Mouse (Mus musculus) neural tube, embryonic 11.5 days (tissue): ENCODE data around the gene Cdk18. TPM values are rescaled to one million over a fixed set of nuclear protein-coding genes. Genes with fewer than 3 reads are reported as not detected.

ENCODE experiments used
- ATAC-seq: fragments of 200-750 bp; cut with Nextera tagmentation; 2 replicates; pipeline ENCODE4 v1.8.0; 2017; ENCODE audit warnings: moderate number of reproducible peaks, mild to moderate bottlenecking, moderate TSS enrichment, moderate library complexity; ENCODE audit not compliant: insufficient read depth, low FRiP score, low TSS enrichment
- DNase-seq: peaks from one replicate; pipeline ENCODE4 v3.0.0-alpha.2; 2015; ENCODE audit warnings: low spot score
- H3K27ac ChIP-seq: fragments of 300-500 bp; sonication (generic); 2 replicates; pipeline ENCODE4 v1.5.1; 2014; ENCODE audit warnings: low read depth, mild to moderate bottlenecking, low read length
- H3K27me3 ChIP-seq: fragments of 300-500 bp; sonication (generic); 2 replicates; pipeline ENCODE4 v1.6.1; 2014; ENCODE audit warnings: mild to moderate bottlenecking, low read length, mixed read lengths; ENCODE audit not compliant: control insufficient read depth, insufficient read depth
- H3K36me3 ChIP-seq: fragments of 300-500 bp; sonication (generic); 2 replicates; pipeline ENCODE4 v1.6.1; 2014; ENCODE audit warnings: mild to moderate bottlenecking, low read length, moderate library complexity, mixed read lengths; ENCODE audit not compliant: control insufficient read depth, insufficient read depth
- H3K4me1 ChIP-seq: fragments of 300-500 bp; sonication (generic); 2 replicates; pipeline ENCODE4 v1.6.1; 2014; ENCODE audit warnings: low read length, mixed read lengths; ENCODE audit not compliant: control insufficient read depth, insufficient read depth
- H3K4me2 ChIP-seq: fragments of 300-500 bp; sonication (generic); 2 replicates; pipeline ENCODE4 v1.6.1; 2014; ENCODE audit warnings: low read depth, mild to moderate bottlenecking, moderate library complexity
- H3K4me3 ChIP-seq: fragments of 300-500 bp; sonication (generic); 2 replicates; pipeline ENCODE4 v1.5.1; 2014; ENCODE audit warnings: low read depth, low read length
- H3K9ac ChIP-seq: fragments of 300-500 bp; sonication (generic); 2 replicates; pipeline ENCODE4 v1.6.1; 2014; ENCODE audit warnings: mild to moderate bottlenecking, low read length
- H3K9me3 ChIP-seq: fragments of 300-500 bp; sonication (generic); 2 replicates; pipeline ENCODE4 v1.6.1; 2016; ENCODE audit warnings: low read length; ENCODE audit not compliant: control insufficient read depth
- WGBS: fragments of 180-500 bp; shearing (Covaris S2); extraction: QIAGEN DNeasy Blood & Tissue Kit; methylation state at CpG from one replicate; pipeline ENCODE4 v1.1.7; 2014; 5-methylcytosine and 5-hydroxymethylcytosine counted together
- polyA plus RNA-seq: library from polyadenylated mRNA; unstranded; fragments of >200 nt; fragmentation: Nextera tagmentation; extraction: Ambion mirVana; gene quantifications from 2 replicates; pipeline ENCODE4 v1.2.1, GENCODE M21; 2014

Cdk18 gene
- polyA plus RNA-seq, 1 experiment from 2014 or later: 1.9 TPM

GRCm38 (mm10) chr1:132144223-132144622 is 4.7 kb upstream of the Cdk18 start:
- Histone ChIP-seq H3K27me3 (peaks cover 4% of the 10 kb centered on the region; the same call in 1 of the 2 replicates), H3K36me3 (no peaks in the 10 kb centered on the region), H3K4me2 (no peak overlapping the region), H3K27ac (no peak overlapping the region), H3K9ac (no peak overlapping the region), H3K4me1 (no peaks in the 10 kb centered on the region), H3K4me3 (no peak overlapping the region), H3K9me3 (no peaks in the 10 kb centered on the region)
- ATAC-seq: 0 out of 2 replicates have a peak, but pooled peaks have one; percentile 63
- DNase-seq: peak; percentile 58
- WGBS: 37% methylated on average over 2 of the region's 2 CpGs

DNA sequence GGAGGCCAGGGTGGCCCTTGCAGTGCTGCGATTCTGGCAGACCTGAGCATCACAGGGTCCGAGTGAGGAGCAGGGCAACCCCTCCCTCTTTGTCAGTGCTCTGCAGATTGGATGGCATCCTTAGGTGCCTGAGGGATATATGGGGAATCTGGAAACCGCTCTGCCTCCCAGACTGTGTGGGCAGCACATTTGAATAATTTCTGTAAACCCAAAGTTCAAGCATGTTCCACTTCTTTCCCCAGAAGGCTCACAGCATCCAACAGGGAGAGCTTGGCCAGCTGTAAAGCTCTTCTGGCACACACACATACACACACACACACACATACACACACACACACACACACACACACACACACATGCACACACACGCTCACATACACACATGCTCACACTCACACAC is 4.2 kb upstream of the Cdk18 start:
- Histone ChIP-seq H3K9me3 (no peaks in the 10 kb centered on the region), H3K36me3 (no peaks in the 10 kb centered on the region), H3K9ac (no peak overlapping the region), H3K4me3 (no peak overlapping the region), H3K4me2 (no peak overlapping the region), H3K4me1 (no peaks in the 10 kb centered on the region), H3K27ac (no peak overlapping the region), H3K27me3 (peaks cover 9% of the 10 kb centered on the region)
- 59% methylated on average over 4 of the region's 4 CpGs for WGBS
- no peak for ATAC-seq
- DNase-seq: no peak

DNA sequence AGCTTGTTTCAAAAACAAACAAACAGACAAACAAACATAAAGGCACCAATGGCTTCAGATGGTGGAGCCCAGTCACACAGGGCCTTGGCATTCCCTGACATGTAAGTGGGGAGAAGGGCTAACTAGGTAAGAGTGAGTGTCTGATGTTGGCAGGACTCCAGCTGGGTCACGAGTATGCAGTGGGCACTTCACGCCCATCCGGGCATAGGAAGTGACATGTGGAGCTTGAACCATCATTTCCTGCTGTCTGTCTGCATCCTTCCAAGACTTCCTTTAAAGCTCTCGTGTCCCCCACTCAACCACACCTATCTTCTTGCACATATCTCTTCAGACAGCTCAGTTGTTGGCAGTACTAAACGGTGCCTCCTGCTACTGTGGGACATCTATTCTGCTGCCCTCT is 3.6 kb upstream of the Cdk18 start:
- Histone ChIP-seq H3K4me2 (no peak overlapping the region), H3K4me1 (no peaks in the 10 kb centered on the region), H3K4me3 (no peak overlapping the region), H3K9me3 (no peaks in the 10 kb centered on the region), H3K36me3 (no peaks in the 10 kb centered on the region), H3K9ac (no peak overlapping the region), H3K27me3 (peaks cover 15% of the 10 kb centered on the region), H3K27ac (no peak overlapping the region)
- DNase-seq: no peak
- no peak for ATAC-seq
- WGBS: 80% methylated on average over 5 of the region's 5 CpGs

- Histone ChIP-seq H3K27ac (no peak overlapping the region), H3K9ac (no peak overlapping the region), H3K4me3 (no peak overlapping the region), H3K4me1 (no peaks in the 10 kb centered on the region), H3K4me2 (no peak overlapping the region), H3K27me3 (peaks cover 16% of the 10 kb centered on the region), H3K36me3 (no peaks in the 10 kb centered on the region), H3K9me3 (no peaks in the 10 kb centered on the region)
- DNase-seq (no peak), ATAC-seq (no peak)
- WGBS: 56% methylated on average over 13 of the region's 13 CpGs
Measured at GRCm38 (mm10) chr1:132141753-132142152, 2.3 kb upstream of the Cdk18 start.

- Histone ChIP-seq H3K36me3 (no peaks in the 10 kb centered on the region), H3K4me1 (no peaks in the 10 kb centered on the region), H3K9ac (no peak overlapping the region), H3K27ac (no peak overlapping the region), H3K4me2 (no peak overlapping the region), H3K4me3 (no peak overlapping the region), H3K27me3 (peaks cover 16% of the 10 kb centered on the region), H3K9me3 (no peaks in the 10 kb centered on the region)
- no peak for ATAC-seq
- no peak for DNase-seq
- WGBS: 56% methylated on average over 2 of the region's 2 CpGs
Measured at GRCm38 (mm10) chr1:132141166-132141565, 1.7 kb upstream of the Cdk18 start.

- H3K4me3 ChIP-seq: no peak overlapping the region
- no peak for ATAC-seq
- WGBS: 64% methylated on average over 4 of the region's 4 CpGs
- H3K4me1 ChIP-seq: no peaks in the 10 kb centered on the region
- H3K9me3 ChIP-seq: no peaks in the 10 kb centered on the region
- H3K36me3 ChIP-seq: no peaks in the 10 kb centered on the region
- H3K4me2 ChIP-seq: no peak overlapping the region
- peaks cover 16% of the 10 kb centered on the region for H3K27me3 ChIP-seq
- no peak overlapping the region for H3K27ac ChIP-seq
- no peak overlapping the region for H3K9ac ChIP-seq
- DNase-seq: no peak
Measured at GRCm38 (mm10) chr1:132140574-132140973, 1.1 kb upstream of the Cdk18 start.

DNA sequence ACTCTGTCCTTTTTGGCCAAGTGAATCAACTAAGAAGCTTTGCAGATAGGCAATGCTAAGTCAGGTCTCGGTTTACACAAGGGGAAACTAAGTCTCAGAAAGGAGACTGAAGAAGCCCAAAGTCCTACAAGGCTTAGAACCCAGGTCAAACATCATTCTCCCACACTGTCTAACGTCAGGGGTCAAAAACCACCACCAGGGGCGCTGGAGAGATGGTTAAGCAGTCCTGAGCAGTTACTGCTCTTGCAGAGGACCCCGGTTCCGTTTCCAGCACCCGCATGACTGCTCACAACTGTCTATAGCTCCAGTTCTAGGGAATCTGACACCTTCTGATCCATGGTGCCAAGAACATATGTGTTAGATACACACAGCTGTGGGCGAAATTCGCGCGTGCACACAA is 687 bp upstream of the Cdk18 start:
- DNase-seq (peak; percentile 62), ATAC-seq (no peak)
- H3K4me3 ChIP-seq: no peak overlapping the region
- no peak overlapping the region for H3K27ac ChIP-seq
- H3K4me1 ChIP-seq: no peaks in the 10 kb centered on the region
- H3K9ac ChIP-seq: no peak overlapping the region
- WGBS: 52% methylated on average over 10 of the region's 10 CpGs
- H3K36me3 ChIP-seq: no peaks in the 10 kb centered on the region
- peaks cover 16% of the 10 kb centered on the region for H3K27me3 ChIP-seq
- no peaks in the 10 kb centered on the region for H3K9me3 ChIP-seq
- H3K4me2 ChIP-seq: no peak overlapping the region

- Histone ChIP-seq H3K9me3 (no peaks in the 10 kb centered on the region), H3K36me3 (no peaks in the 10 kb centered on the region), H3K27me3 (peaks cover 16% of the 10 kb centered on the region), H3K27ac (no peak overlapping the region), H3K4me2 (peak overlapping the region; percentile 98), H3K4me1 (no peaks in the 10 kb centered on the region), H3K4me3 (peak overlapping the region; percentile 53), H3K9ac (peak overlapping the region; percentile 52)
- DNase-seq: no peak
- 5% methylated on average over 35 of the region's 35 CpGs for WGBS
- no peak for ATAC-seq
Measured at GRCm38 (mm10) chr1:132138576-132139415, 688 bp downstream of the Cdk18 start.

GRCm38 (mm10) chr1:132137935-132138575 is 1.4 kb downstream of the Cdk18 start:
- Histone ChIP-seq H3K36me3 (no peaks in the 10 kb centered on the region), H3K9ac (no peak overlapping the region; the same call in 1 of the 2 replicates), H3K9me3 (no peaks in the 10 kb centered on the region), H3K4me2 (peak overlapping the region; percentile 98; the same call in 1 of the 2 replicates), H3K27me3 (peaks cover 16% of the 10 kb centered on the region), H3K4me3 (no peak overlapping the region), H3K4me1 (no peaks in the 10 kb centered on the region), H3K27ac (no peak overlapping the region)
- 54% methylated on average over 9 of the region's 9 CpGs for WGBS
- ATAC-seq (no peak), DNase-seq (no peak)
